Mouse (Mus musculus) WW6 (cell line): ENCODE measurements at regions not wholly inside any gene's neighbourhood (a gene's known extent, or its start where the extent isn't known, plus 50 kb on each side); places are given as distances from the start of the nearest gene placed in this dataset.
A peak's percentile ranks its signal among the peaks of the same experiment; 100 is the strongest.

Experiments used
- DNase-seq: peaks from one replicate; pipeline ENCODE4 v3.0.0-alpha.2; 2013; ENCODE audit warnings: low read depth, low spot score

DNA sequence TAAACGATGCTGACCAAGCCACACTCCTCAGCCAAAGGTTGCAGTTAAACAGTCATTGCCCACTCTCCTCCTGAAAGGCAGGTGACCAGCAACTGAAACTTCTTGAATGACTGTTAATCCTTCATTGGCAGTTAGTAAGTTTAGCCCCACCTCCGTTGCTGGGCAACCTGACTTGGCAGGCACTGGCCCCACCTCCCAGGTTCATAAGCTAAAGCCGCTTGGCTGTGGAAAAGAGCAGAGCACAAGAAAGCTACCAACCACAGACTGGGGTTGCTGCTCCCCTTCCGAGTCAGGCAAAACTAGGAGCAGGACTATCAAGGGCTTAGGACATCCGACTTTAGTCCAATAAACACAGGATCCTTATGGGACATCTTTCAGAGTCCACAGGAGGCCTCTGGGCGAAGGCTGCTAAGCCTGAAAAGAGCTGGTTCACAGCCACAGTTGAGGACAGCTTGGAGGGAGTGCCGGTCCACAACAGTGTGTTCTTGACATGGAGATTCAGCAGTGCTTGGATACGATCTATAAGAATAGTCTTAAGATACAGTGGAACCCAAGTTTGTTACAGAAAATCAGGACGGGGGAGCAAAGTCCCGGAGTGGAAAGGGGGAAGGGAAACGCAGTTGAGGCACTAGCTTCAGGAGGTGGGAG lies 67.7 kb upstream of the Kcnma1 start:
- peak; percentile 13 for DNase-seq

DNA sequence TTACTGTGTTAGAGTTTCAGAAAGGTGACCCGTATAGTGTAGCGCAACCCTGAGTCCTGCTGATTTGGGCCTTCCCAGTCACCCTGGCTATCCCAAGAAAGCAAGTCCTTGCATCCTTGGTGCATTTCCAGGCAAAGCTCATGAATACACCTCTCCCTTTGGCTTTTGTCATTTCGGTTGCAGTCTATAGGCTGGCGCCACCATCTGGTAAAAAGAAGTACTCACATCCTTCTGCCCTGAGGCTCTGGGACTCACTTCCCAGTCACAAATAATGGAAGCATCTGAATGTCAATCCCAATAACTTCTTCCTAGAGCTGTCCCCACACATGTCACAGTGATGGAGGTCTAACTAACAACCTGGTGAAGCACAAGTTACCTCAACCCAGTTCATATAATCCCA lies 54.4 kb upstream of the Kcnma1 start:
- DNase-seq, result no peak

DNA sequence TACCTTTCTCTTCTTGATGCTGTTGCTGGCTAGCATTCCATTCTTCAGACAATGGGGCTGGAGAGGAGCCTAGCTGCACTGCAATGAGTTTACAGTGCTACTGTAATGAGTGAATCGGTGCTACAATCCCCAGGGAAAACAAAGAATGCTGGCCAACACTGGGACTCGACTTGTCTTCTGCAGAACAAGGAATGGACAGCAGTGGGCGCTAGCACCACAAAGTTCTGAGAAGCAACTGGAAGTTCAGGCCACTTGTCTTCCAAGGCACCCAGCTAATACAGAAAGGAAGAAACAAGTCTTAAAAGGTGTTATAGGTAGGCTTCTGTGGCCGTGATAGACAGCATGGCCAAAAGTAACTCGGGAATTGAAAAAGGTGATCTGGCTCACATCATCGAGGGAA lies 53.4 kb upstream of the Kcnma1 start:
- peak; percentile 28 for DNase-seq

DNA sequence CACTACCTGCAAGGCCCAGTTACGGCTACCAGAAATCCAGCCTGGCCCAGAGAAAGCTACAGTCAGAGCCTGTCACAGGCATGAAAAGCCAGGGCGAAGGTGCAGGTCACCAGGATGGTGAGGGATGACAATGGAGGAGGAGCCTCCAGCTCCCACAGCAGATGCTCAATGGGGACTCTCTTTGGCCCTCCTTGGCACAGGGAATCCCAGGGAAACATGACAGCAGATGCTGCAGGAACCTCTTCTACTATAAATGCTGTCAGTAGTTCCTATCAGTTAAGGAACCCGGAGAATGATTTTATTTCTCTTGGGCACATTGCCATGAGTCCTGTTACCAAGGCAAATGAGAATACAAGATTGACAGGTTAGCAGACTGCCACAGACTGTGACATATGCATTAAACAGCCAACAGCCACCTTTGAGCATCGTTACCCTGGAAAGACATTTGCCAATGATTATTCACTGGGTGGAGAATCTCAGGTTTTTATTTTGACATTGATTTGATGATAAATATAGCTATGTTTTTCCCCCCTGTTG lies 51.0 kb upstream of the Kcnma1 start:
- DNase-seq, result no peak
